Mouse (Mus musculus) T-helper 1 cell (primary cell): ENCODE measurements around the gene Ptprn2.

Experiments
- in situ Hi-C: fragments of 300-600 bp; cut with MboI, MseI; formaldehyde crosslinking; loops from one replicate; pipeline ENCODE4 v1.15.1; 2025; ENCODE audit warnings: high pct_unique_total_duplicates

Ptprn2 gene

GRCm38 (mm10) chr12:117214272-117214671 is 728.8 kb downstream of the Ptprn2 start:
- in situ Hi-C loops = no loop called here

- in situ Hi-C loops = no loop called here
Observed at GRCm38 (mm10) chr12:117214919-117215318, 729.4 kb downstream of the Ptprn2 start.

GRCm38 (mm10) chr12:117221909-117222308 is 736.4 kb downstream of the Ptprn2 start:
- in situ Hi-C loops = no loop called here

- in situ Hi-C loops = no loop called here
Observed at GRCm38 (mm10) chr12:117224036-117224435, 738.5 kb downstream of the Ptprn2 start.

- in situ Hi-C loops = no loop called here
Observed at GRCm38 (mm10) chr12:117227236-117227635, 741.7 kb downstream of the Ptprn2 start.

- in situ Hi-C loops = no loop called here
Observed at GRCm38 (mm10) chr12:117229442-117229841, 743.9 kb downstream of the Ptprn2 start.

- in situ Hi-C loops = no loop called here
Observed at GRCm38 (mm10) chr12:117230282-117230681, 744.8 kb downstream of the Ptprn2 start.

GRCm38 (mm10) chr12:117231850-117232249 is 746.3 kb downstream of the Ptprn2 start:
- in situ Hi-C loops = no loop called here

- in situ Hi-C loops = no loop called here
Observed at GRCm38 (mm10) chr12:117235114-117235513, 749.6 kb downstream of the Ptprn2 start.

- in situ Hi-C loops = no loop called here
Observed at GRCm38 (mm10) chr12:117236020-117236734, 750.7 kb downstream of the Ptprn2 start.

- in situ Hi-C loops = no loop called here
Observed at GRCm38 (mm10) chr12:117236981-117237380, 751.5 kb downstream of the Ptprn2 start.

GRCm38 (mm10) chr12:117239927-117240715 is 754.6 kb downstream of the Ptprn2 start:
- in situ Hi-C loops = no loop called here

- in situ Hi-C loops = no loop called here
Observed at GRCm38 (mm10) chr12:117242181-117242580, 756.7 kb downstream of the Ptprn2 start.

- in situ Hi-C loops = no loop called here
Observed at GRCm38 (mm10) chr12:117245885-117246478, 760.5 kb downstream of the Ptprn2 start.

GRCm38 (mm10) chr12:117250465-117250864 is 764.9 kb downstream of the Ptprn2 start:
- in situ Hi-C loops = no loop called here

GRCm38 (mm10) chr12:117251663-117252425 is 766.3 kb downstream of the Ptprn2 start:
- in situ Hi-C loops = no loop called here

- in situ Hi-C loops = no loop called here
Observed at GRCm38 (mm10) chr12:117252426-117252779, 766.9 kb downstream of the Ptprn2 start.

GRCm38 (mm10) chr12:117254356-117254755 is 768.8 kb downstream of the Ptprn2 start:
- in situ Hi-C loops = no loop called here

GRCm38 (mm10) chr12:117255325-117255724 is 769.8 kb downstream of the Ptprn2 start:
- in situ Hi-C loops = no loop called here

- in situ Hi-C loops = no loop called here
Observed at GRCm38 (mm10) chr12:117255776-117256342, 770.3 kb downstream of the Ptprn2 start.

GRCm38 (mm10) chr12:117256849-117257204 is 771.3 kb downstream of the Ptprn2 start:
- in situ Hi-C loops = no loop called here
